Mouse (Mus musculus) cerebellum, adult 18-20 months (tissue): ENCODE measurements around the gene A630001G21Rik.

Experiments used
- DNase-seq, 2 experiments: peaks; one replicate each; pipeline ENCODE4 v3.0.0; 2021

The A630001G21Rik gene

DNA sequence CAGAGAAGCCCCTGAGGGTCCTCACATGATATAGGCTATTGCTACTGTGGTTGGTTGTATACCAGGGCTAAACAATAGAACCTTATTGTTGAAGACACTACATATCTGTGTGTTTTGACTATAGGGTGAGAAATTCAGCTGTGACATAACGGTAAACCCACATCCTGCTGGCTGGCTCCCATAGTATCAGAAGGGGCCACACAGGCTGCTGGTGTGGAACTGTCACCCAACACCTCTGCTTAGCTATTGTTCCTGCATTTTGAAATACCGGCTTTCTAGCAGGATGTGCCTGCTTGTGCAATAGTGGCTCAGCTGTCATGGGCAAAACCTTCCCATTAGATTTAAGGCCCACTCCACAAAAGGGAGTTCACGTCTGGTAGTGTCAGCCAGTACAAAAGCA is 45.9 kb downstream of the A630001G21Rik start:
- no peak for DNase-seq

DNA sequence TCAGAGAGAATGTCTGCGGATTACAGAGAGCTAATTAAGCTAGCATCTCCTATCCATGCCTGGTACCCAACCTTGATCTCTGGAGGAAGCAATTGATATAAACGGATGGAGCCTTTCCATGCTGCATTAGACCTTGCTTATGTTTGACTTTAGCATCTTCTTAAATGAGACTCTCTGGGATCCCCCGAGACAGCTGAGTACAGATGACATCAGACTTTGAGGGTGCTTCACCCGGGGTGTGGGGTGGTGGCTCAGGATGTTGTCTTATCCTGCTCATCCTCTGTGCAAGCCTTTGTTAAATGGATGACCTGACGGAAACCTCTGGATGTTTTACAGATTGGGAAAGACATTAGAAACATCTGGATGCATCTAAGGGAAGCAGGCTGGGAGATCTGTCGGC is 48.0 kb downstream of the A630001G21Rik start:
- DNase-seq = no peak

DNA sequence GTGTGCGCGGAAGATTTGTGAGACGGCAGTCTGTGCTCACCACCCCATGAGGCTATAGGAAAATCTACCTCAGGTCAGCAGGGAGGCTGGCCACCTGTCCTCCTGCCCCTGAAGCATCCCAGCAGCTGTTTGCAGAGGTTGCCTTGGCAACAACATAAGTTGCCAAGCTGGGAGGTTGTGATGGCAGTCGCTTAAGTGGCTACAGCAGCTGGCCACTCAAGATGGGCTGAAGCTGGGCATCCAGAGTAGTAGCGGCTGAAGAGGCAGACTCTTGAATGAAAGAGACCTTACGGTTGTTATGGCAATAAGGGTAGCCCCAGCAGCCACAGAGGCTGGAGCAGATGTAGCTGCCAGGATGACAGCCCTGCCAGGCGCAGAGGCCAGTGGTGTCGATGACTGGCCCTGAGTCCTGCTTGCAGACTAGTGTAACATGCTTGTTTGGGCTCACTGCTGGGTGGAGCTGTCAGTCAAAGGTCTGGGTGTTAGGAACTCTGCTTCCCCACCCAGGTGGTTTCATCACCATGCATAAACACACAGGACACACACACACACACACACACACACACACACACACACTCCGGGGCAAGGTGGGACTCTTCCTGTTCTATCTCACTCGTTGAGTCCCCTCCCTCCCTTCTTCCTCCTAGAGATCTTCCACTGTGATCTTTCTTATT is 58.1 kb downstream of the A630001G21Rik start:
- no peak for DNase-seq

GRCm38 (mm10) chr1:85719049-85719448 is 59.4 kb downstream of the A630001G21Rik start:
- DNase-seq = no peak

DNA sequence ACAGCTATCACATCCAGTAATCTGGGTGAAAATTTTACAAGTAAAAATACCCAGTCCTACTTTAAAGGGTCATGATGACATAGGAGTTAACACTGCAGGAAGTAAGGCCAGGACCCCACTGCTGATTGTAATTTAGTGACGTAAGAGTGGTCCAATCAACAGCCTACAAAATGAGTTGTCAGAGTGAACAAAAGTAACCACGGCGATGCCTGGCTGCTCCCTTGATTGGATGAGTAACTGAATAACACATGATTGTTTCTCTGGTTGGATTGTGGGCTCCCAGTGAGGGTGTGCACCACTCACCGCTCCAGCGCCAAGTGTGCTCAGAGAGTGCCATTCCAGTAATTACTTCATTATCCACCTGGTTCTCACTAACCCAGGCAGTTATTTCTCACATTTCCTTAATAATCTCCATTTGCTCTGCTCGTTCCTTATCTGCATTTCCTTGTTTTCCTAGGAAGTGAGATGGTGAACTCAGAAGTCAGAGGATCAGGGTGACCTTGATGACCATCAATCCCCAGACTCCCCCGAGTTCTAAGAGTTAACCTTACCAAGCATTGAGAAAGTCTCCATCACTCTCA is 61.9 kb downstream of the A630001G21Rik start:
- no peak for DNase-seq

DNA sequence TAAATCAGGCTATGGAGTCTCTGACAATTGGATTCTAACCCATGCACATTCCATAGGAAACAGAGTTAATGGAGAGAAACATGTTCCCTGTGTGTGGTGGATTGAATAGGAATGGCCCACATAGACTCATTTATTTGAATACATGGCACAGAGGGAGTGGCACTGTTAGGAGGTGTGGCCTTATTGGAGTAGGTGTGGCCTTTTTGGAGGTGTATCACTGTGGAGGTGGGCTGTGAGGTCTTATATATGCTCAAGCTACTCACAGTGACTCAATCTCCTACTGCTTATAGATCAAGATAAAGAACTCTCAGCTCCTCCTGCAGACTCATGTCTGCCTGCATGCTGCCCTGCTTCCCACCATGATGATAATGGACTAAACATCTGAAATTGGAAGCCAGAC is 63.9 kb downstream of the A630001G21Rik start:
- DNase-seq = no peak

GRCm38 (mm10) chr1:85706754-85707153 is 71.7 kb downstream of the A630001G21Rik start:
- no peak for DNase-seq

DNA sequence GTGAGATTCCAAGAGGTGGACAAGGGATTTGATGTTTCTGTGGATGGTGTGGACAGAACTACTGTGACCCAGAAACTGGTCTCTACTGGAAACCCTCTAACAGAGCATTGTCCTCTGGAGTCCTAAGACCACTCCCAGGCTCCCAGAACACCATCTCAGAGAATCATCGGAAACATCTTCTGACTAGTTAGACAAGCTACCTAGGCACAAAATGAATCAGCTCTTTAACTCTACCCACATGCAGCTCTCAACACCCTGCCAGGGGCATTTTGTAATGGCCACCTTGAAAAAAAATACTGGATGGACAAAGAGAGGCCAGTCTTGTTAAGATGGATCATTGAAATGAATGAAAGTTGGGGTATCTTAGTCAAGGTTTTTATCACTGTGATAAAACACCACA is 72.9 kb downstream of the A630001G21Rik start:
- DNase-seq = no peak

GRCm38 (mm10) chr1:85703245-85704186 is 74.9 kb downstream of the A630001G21Rik start:
- peak; percentile 39 to 41 for DNase-seq

DNA sequence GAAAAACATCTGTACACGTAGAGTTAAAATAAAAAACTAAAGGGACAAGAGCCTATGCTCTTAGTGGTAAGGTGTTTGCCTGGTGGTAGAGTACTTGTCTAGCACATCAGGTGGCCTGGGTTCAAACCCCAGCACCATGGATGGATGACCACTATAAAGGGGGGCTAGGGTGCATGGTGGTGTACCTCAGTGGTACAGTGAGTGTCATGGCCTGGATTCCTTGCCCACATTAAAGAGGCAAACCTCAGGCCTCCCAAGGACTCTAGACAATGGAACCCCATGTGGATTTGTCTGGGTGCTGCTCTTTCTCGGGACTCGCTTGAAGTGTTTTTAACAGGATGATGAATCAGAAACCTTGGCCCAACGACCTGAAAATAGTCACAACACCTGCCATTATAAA is 75.9 kb downstream of the A630001G21Rik start:
- DNase-seq = no peak

DNA sequence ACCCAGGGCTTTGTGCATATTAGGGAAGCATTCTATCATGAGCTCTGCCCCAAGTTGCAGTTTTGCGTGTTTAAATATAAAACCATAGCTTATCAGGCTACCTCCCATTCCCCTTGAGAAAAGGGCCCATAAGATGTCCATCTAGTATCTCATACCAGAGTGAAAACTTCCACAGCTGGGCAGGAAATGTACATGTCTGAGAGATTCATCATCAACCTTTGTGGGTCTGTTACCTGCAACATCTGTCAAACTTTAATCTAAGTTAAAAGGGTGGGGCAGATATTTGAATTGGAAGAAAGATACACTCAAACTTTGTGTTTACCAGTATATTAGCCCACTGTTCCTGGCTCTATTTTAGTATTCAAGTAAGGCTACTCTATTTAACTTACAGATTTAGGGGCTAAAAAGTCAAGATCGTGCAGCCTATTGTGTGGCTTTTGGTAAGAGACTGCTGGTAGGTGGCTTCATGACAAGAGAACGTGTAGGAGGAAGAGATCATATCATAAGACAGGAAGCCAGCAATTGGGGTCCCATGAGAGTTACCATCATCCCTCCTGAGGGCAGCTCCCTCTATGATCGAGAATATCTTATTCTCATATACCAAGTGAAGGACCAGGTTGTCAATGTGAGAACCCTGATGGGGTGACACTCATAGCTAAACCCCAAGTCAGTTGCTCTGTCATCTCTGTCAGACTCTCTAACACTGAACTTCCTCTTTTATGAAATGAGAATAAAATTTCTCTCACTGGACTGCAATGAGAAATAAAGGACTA is 80.5 kb downstream of the A630001G21Rik start:
- no peak for DNase-seq

GRCm38 (mm10) chr1:85695646-85696045 is 82.8 kb downstream of the A630001G21Rik start:
- DNase-seq = no peak

DNA sequence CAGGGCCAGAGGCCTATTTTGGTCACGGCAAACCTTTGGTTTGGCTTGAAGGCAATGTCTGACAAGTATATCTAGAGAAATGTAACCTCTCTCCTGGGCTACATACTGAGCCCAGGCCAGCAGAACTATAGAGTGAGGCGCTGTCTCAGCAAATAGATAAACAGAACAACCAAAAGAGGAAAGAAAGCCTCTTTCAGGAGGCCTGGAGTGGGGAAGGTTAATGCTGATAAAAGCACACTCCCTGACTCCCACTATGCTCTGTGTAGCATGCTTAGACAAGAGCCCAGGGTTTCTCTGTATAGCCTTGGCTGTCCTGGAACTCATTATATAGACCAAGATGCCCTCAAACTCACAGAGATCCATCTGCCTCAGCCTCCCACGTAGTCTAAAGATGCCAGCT is 85.2 kb downstream of the A630001G21Rik start:
- no peak for DNase-seq

DNA sequence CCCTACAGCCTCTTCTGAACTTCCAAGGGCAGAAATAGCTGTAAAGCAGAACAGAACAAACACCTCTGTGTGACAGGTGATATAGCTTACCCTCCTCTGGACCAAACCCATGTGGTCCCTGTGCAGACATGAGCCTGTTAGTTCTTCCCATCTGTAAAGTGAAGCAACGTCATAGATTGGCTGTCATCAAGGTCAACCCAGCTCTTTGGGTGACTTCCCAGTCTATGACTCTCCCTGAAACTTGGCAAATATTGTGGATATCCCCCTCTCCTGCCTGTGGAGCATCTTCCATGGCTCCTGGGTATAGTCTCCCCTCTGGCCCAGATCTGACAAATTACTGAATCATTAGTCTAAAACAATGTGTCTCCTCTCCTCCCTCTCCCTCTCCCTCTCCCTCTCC is 86.2 kb downstream of the A630001G21Rik start:
- no peak for DNase-seq

GRCm38 (mm10) chr1:85690544-85690943 is 87.9 kb downstream of the A630001G21Rik start:
- DNase-seq = no peak

GRCm38 (mm10) chr1:85687346-85687745 is 91.1 kb downstream of the A630001G21Rik start:
- no peak for DNase-seq

- DNase-seq = no peak
Measured at GRCm38 (mm10) chr1:85686666-85687065, 91.8 kb downstream of the A630001G21Rik start.

DNA sequence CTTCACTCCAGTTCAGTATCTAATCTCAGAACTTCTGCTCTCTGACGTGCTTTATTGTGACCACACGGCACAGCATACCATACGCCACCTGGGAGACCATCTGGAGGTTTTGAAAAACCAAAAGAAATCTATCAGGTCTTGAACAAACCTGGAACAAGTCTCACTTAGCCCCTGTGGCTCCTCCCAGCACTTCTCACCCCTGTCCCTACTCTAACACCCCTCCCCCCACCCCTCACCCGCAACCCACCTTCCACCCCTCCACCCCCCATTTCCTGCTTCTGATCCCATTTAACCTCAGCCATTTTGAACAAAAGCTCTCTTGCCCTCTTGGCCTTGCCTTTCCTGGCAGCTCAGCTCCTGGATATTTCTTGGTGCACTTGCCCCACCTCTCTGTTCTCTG is 98.2 kb downstream of the A630001G21Rik start:
- DNase-seq = no peak
